Mouse (Mus musculus) inflammation-experienced regulatory T-cells, adult 6 months (primary cell): ENCODE data around the gene Fam184a. TPM values are rescaled to one million over a fixed set of nuclear protein-coding genes. Genes with fewer than 3 reads are reported as not detected.

ENCODE experiments used
- ATAC-seq: one replicate; pipeline ENCODE4 v1.8.0; 2017
- polyA plus RNA-seq, 3 experiments: library from polyadenylated mRNA; unstranded; fragments of 100-300 nt; shearing (Covaris generic); gene quantifications; one replicate each; pipeline ENCODE4 v1.2.1; 2017

Gene Fam184a
- not detected for polyA plus RNA-seq

- ATAC-seq = no peak
Measured at GRCm38 (mm10) chr10:53750955-53751652, at the start of gene Fam184a. Fam184a (minus strand) TSS chr10:53751123.

- no peak for ATAC-seq
Measured at GRCm38 (mm10) chr10:53796258-53796581, 45.3 kb upstream of the Fam184a start.

- no peak for ATAC-seq
Measured at GRCm38 (mm10) chr10:53795567-53796257, 44.8 kb upstream of the Fam184a start.

- ATAC-seq = no peak
Measured at GRCm38 (mm10) chr10:53791281-53791680, 40.4 kb upstream of the Fam184a start.

GRCm38 (mm10) chr10:53776591-53776990 lies 25.7 kb upstream of the Fam184a start:
- ATAC-seq = no peak

GRCm38 (mm10) chr10:53772708-53773107 lies 21.8 kb upstream of the Fam184a start:
- no peak for ATAC-seq

- ATAC-seq = no peak
Measured at GRCm38 (mm10) chr10:53771480-53771879, 20.6 kb upstream of the Fam184a start.

- no peak for ATAC-seq
Measured at GRCm38 (mm10) chr10:53768745-53769144, 17.8 kb upstream of the Fam184a start.

- ATAC-seq = no peak
Measured at GRCm38 (mm10) chr10:53765471-53765870, 14.5 kb upstream of the Fam184a start.

- ATAC-seq = no peak
Measured at GRCm38 (mm10) chr10:53752723-53753122, 1.8 kb upstream of the Fam184a start.

GRCm38 (mm10) chr10:53750275-53750954 lies 508 bp downstream of the Fam184a start:
- no peak for ATAC-seq

GRCm38 (mm10) chr10:53746039-53746438 lies 4.9 kb downstream of the Fam184a start:
- ATAC-seq = no peak

GRCm38 (mm10) chr10:53742961-53743360 lies 8.0 kb downstream of the Fam184a start:
- ATAC-seq = no peak

- no peak for ATAC-seq
Measured at GRCm38 (mm10) chr10:53740014-53740413, 10.9 kb downstream of the Fam184a start.

GRCm38 (mm10) chr10:53738842-53739241 lies 12.1 kb downstream of the Fam184a start:
- ATAC-seq = no peak

GRCm38 (mm10) chr10:53735201-53735865 lies 15.6 kb downstream of the Fam184a start:
- no peak for ATAC-seq

GRCm38 (mm10) chr10:53732324-53732723 lies 18.6 kb downstream of the Fam184a start:
- ATAC-seq = no peak

GRCm38 (mm10) chr10:53728883-53729282 lies 22.0 kb downstream of the Fam184a start:
- ATAC-seq = no peak

- no peak for ATAC-seq
Measured at GRCm38 (mm10) chr10:53725301-53725700, 25.6 kb downstream of the Fam184a start.

GRCm38 (mm10) chr10:53704516-53704915 lies 46.4 kb downstream of the Fam184a start:
- no peak for ATAC-seq

- ATAC-seq = no peak
Measured at GRCm38 (mm10) chr10:53698531-53698930, 52.4 kb downstream of the Fam184a start.

GRCm38 (mm10) chr10:53694757-53695156 lies 56.2 kb downstream of the Fam184a start:
- ATAC-seq = no peak

GRCm38 (mm10) chr10:53691263-53691662 lies 59.7 kb downstream of the Fam184a start:
- ATAC-seq = no peak
